Mouse (Mus musculus) lung, embryonic 15.5 days (tissue): ENCODE measurements around the gene Rap1b. TPM values are rescaled to one million over a fixed set of nuclear protein-coding genes. Genes with fewer than 3 reads are reported as not detected.

Experiments used
- ATAC-seq: fragments of 200-750 bp; cut with Nextera tagmentation; 2 replicates; pipeline ENCODE4 v1.8.0; 2017; ENCODE audit warnings: moderate number of reproducible peaks, borderline replicate concordance; ENCODE audit not compliant: low FRiP score, low TSS enrichment; ENCODE audit errors: extremely low read depth
- H3K27ac ChIP-seq: fragments of 300-500 bp; sonication (generic); 2 replicates; pipeline ENCODE4 v1.5.1; 2015; ENCODE audit warnings: moderate library complexity, mild to moderate bottlenecking, inconsistent platforms
- H3K27me3 ChIP-seq: fragments of 300-500 bp; sonication (generic); 2 replicates; pipeline ENCODE4 v1.6.1; 2015; ENCODE audit warnings: inconsistent platforms
- H3K36me3 ChIP-seq: fragments of 300-500 bp; sonication (generic); 2 replicates; pipeline ENCODE4 v1.6.1; 2015; ENCODE audit warnings: inconsistent platforms
- H3K4me1 ChIP-seq: fragments of 300-500 bp; sonication (generic); 2 replicates; pipeline ENCODE4 v1.6.1; 2015; ENCODE audit warnings: inconsistent platforms
- H3K4me2 ChIP-seq: fragments of 300-500 bp; sonication (generic); 2 replicates; pipeline ENCODE4 v1.6.1; 2015; ENCODE audit warnings: inconsistent platforms, mild to moderate bottlenecking, moderate library complexity
- H3K4me3 ChIP-seq: fragments of 300-500 bp; sonication (generic); 2 replicates; pipeline ENCODE4 v1.5.1; 2015; ENCODE audit warnings: mild to moderate bottlenecking, inconsistent platforms
- H3K9ac ChIP-seq: fragments of 300-500 bp; sonication (generic); 2 replicates; pipeline ENCODE4 v1.6.1; 2015; ENCODE audit warnings: inconsistent platforms
- H3K9me3 ChIP-seq: fragments of 300-500 bp; sonication (generic); 2 replicates; pipeline ENCODE4 v1.6.1; 2016; ENCODE audit warnings: inconsistent platforms
- WGBS: fragments of 180-500 bp; shearing (Covaris S2); methylation state at CpG from one replicate; pipeline ENCODE4 v1.1.7; 2015; 5-methylcytosine and 5-hydroxymethylcytosine counted together
- polyA plus RNA-seq: library from polyadenylated mRNA; unstranded; fragments of >200 nt; fragmentation: Nextera tagmentation; extraction: Ambion mirVana; gene quantifications from 2 replicates; pipeline ENCODE4 v1.2.1, GENCODE M21; 2015

The Rap1b gene
- polyA plus RNA-seq, 1 experiment from 2014 or later: 219 TPM

DNA sequence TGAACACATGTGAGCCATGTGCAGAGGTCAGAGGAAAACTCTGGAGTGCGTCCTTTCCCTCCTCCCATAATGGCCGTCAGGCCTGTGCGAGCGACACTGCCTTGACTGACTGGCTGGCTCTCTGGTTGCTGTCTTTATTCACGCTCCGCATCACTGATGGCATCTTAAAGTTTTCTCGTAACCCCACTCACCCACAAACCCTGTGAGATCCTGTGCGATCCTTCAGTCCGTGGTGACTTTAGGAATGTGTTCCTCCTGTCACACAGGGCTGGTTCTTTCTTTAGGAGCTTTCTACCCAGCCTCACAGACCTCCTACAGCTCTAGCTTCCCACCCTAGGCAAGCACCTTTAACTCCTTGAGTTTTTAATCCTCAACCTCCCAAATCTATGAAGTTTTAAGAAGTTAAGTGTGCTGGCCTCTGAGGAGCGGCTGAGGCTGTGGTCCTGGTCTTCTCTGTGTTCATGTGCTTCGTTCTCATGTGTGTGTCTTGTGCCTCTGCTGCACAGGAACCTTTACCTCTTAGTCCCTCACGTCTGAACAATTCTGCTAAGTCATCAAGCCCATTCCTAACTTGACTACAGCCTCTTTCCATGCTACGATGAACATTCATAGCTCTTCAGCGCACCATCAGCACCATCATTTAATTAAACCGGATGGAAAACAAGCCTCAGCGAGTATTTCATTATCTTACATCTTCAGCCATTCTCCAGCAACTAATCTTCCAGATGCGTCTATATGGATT lies 73.3 kb downstream of the Rap1b start:
- ATAC-seq: no peak
- Histone ChIP-seq H3K9me3 (no peaks in the 10 kb centered on the region), H3K4me1 (no peaks in the 10 kb centered on the region), H3K4me3 (no peak overlapping the region), H3K36me3 (peaks cover 85% of the 10 kb centered on the region), H3K27me3 (no peaks in the 10 kb centered on the region), H3K9ac (no peak overlapping the region), H3K4me2 (no peak overlapping the region), H3K27ac (no peak overlapping the region)
- WGBS: 92% methylated on average over 17 of the region's 17 CpGs

DNA sequence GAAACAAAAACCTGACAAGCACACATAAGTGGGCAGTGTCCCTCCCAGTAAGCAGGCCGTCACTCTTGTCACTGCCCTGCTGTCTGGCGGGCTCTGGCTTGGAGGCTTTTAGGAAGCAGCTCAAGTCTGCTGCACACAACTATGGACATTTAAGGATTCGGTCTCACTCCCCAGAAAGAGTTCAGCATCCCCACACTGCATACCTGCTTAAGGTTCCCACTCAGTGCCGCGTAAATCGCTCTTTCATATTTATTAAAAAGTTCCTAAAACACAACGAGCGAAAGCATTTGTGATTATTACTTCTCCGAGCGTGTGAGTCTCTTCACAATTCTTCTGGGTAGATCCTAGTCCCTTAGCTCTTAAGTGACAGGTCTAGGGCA lies 74.7 kb downstream of the Rap1b start:
- no peak for ATAC-seq

DNA sequence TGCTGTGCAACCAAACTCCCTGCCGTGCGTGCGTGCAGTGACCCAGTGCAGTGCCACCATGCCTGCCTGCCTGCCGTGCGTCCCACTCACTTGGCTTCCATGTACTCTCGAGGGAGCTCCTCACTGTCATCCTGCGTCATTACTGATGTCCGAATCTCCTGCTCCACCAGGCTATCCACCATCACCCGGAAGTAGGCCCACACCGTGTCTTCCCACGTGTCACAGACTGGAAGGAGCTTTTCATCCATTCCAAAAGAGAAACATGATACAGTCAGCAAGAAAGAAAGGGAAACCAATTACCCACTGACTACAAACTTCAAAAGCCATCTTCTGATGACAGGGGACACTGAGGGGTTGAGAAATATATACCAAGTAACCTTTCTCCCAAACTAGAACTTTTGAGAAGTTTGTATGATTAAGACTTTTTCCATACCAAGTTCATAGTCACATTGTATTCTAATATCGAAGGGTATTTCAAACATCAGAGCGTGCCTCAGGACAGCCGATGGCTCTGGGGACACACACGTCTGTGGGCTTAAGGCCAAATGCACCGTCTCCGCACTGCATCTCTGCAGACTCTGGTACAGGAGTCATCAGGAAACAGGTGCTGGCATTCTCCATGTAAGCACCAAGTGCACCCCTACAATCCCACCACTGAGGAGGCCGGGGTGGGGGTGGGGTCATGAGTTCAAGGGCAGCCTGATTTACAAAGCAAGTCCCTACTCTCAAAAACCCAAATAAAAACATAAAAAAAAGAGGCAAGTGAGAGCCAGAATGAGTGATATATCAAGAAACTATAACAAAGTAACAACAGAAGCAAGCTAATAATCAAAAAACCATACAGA lies 75.3 kb downstream of the Rap1b start:
- H3K27me3 ChIP-seq: no peaks in the 10 kb centered on the region
- H3K9me3 ChIP-seq: no peaks in the 10 kb centered on the region
- no peak overlapping the region for H3K4me2 ChIP-seq
- no peak overlapping the region for H3K27ac ChIP-seq
- 91% methylated on average over 18 of the region's 18 CpGs for WGBS
- H3K4me1 ChIP-seq: no peaks in the 10 kb centered on the region
- no peak overlapping the region for H3K4me3 ChIP-seq
- no peak for ATAC-seq
- no peak overlapping the region for H3K9ac ChIP-seq
- peaks cover 82% of the 10 kb centered on the region for H3K36me3 ChIP-seq

More for the DNA sequence above, 74.7 kb downstream of the Rap1b start:
- WGBS: 90% methylated on average over 10 of the region's 10 CpGs
- Histone ChIP-seq H3K4me3 (no peak overlapping the region), H3K27ac (no peak overlapping the region), H3K9ac (no peak overlapping the region), H3K36me3 (peaks cover 81% of the 10 kb centered on the region), H3K9me3 (no peaks in the 10 kb centered on the region), H3K27me3 (no peaks in the 10 kb centered on the region), H3K4me2 (no peak overlapping the region), H3K4me1 (no peaks in the 10 kb centered on the region)

DNA sequence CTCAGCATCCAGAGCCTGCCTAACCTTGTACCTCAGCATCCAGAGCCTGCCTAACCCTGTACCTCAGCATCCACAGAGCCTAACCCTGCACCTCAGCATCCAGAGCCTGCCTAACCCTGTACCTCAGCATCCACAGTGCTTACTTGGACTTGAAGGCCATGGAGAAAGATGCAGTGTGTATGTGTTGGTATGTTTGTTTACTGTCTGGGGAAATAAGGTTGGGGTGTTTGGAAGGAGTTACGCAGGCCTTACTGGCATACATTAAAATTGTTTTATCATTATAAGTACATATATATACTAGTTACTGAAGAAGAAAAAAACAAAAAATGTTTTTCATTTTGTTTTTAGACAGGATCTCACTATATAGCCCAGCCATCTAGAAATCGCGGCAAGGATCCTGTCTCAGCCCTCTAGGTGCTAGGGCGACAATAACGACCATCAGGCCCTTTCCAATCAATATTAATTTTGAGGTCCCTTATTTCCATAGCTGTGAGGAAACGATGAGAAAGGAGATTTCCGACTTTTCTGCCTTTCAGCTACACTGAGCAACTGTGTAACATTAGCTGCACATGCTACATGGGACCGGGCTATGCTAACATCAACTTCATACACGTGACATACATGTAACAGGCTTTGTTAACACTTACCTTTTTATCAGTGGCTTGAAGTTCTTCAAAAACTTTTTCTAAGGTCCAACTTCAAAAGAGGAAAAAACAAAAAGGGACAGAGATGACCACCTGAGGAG lies 76.1 kb downstream of the Rap1b start:
- no peak for ATAC-seq
- Histone ChIP-seq H3K9me3 (no peaks in the 10 kb centered on the region), H3K4me2 (no peak overlapping the region), H3K27ac (no peak overlapping the region), H3K36me3 (peaks cover 83% of the 10 kb centered on the region), H3K4me3 (no peak overlapping the region), H3K9ac (no peak overlapping the region), H3K27me3 (no peaks in the 10 kb centered on the region), H3K4me1 (no peaks in the 10 kb centered on the region)
- 92% methylated on average over 9 of the region's 9 CpGs for WGBS

DNA sequence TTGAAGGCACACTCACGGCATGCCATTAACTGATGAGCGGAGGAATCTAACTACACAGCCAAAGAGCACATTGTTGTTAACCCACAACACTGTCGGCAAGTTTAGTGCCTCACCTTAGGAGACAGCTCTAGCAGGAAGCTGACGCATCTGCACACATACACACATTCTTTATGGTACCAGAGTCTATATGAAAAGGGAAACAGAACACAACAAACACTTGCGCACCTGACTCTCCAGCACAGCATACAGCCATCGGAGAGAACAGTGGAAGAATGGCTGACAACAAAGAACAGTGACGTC lies 77.7 kb downstream of the Rap1b start:
- 87% methylated on average over 7 of the region's 7 CpGs for WGBS
- ATAC-seq: no peak
- H3K27me3 ChIP-seq: no peaks in the 10 kb centered on the region
- no peaks in the 10 kb centered on the region for H3K9me3 ChIP-seq
- H3K4me1 ChIP-seq: no peaks in the 10 kb centered on the region
- H3K9ac ChIP-seq: no peak overlapping the region
- no peak overlapping the region for H3K27ac ChIP-seq
- H3K4me2 ChIP-seq: no peak overlapping the region
- no peak overlapping the region for H3K4me3 ChIP-seq
- peaks cover 79% of the 10 kb centered on the region for H3K36me3 ChIP-seq

DNA sequence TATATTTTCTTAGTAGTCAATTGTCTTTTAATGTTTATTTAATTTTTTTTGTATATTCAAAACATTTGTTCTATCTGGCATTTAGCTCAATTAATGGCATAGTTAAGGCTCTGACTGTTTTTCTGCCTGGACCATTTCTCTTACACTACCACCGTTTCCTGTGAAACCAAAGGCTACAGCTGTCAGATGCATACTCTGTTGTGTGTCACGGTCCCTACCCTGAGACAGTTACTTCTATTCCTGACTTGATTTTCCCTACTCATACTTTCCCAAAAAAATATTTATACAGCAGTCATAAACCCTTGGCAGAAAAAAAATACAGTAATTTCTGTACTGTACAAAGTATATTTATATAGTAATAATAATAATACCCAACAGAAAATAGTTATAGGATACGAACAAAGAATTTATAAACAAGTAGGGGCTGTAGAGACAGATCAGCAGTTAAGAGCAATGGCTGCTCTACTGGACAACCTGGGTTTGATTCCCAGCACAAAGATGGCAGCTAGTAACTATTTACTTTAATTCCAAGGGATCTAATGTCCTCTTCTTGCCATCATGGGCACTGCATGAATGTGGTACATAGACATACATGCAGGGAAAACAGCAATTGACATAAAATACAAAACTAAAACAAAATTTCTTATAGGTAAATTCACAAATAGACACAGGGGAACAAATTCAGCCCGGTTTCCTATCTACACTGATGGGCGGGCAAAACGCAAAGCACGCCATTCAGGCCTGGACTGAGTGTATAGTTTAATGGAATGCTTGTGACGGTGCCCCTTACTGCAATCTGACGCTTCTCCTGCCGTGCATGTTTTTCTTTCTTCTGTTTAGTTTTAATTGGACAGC lies 78.3 kb downstream of the Rap1b start:
- ATAC-seq: no peak

DNA sequence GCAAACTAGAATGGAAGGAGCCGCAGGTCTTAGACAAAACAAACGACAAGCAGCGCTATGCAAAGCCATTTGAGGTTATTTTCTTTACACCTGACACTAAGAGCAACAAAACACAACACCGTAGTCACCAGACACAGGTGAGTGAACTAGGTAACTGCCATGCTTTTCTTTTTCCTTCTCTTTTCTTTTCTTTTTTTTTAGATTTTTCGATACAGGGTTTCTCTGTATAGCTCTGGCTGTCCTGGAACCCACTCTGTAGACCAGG lies 79.0 kb downstream of the Rap1b start:
- Histone ChIP-seq H3K27me3 (no peaks in the 10 kb centered on the region), H3K4me1 (no peaks in the 10 kb centered on the region), H3K4me2 (no peak overlapping the region), H3K9me3 (no peaks in the 10 kb centered on the region), H3K27ac (no peak overlapping the region), H3K36me3 (peaks cover 80% of the 10 kb centered on the region), H3K9ac (no peak overlapping the region), H3K4me3 (no peak overlapping the region)
- no peak for ATAC-seq
- WGBS: 92% methylated on average over 5 of the region's 5 CpGs

More for the DNA sequence above, 78.3 kb downstream of the Rap1b start:
- H3K27me3 ChIP-seq: no peaks in the 10 kb centered on the region
- H3K4me3 ChIP-seq: no peak overlapping the region
- H3K9me3 ChIP-seq: no peaks in the 10 kb centered on the region
- no peak overlapping the region for H3K4me2 ChIP-seq
- 83% methylated on average over 10 of the region's 10 CpGs for WGBS
- peaks cover 79% of the 10 kb centered on the region for H3K36me3 ChIP-seq
- no peak overlapping the region for H3K9ac ChIP-seq
- no peak overlapping the region for H3K27ac ChIP-seq
- no peaks in the 10 kb centered on the region for H3K4me1 ChIP-seq

DNA sequence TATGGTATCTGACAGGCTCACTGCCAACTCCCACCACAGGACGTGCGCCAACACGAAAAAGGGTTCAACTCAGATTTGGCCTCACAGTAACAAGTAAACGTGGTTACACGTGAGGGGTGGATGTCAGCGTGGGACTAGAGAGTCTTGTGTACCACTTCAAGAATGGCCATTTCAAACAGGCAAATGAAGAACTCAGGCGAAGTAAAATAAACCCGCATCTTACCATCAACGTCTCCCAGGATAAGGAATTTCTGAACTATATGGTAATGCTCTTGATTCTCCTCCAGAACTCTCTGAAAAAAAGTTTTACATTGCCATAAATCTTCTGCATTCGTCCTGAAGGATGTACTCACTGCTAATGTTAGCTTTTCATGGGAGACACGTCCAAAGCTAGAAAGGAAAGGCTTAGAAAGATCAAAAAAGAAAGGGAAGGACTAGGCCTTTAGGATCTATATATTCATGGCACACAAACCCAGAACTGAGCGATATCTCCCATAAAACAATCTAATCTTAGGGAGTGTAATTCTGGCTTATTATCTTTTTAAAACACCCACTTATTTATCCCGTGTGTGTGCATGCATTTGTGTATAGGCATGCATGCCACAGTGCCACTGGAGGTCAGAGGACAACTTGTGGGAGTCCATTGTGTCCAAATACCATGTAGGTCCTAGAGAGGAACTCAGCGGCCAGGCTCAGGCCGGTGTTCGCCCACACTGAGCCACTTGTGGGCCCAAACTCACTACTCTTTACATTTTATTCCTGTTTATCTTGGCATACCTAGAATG lies 79.5 kb downstream of the Rap1b start:
- no peak for ATAC-seq
- H3K4me3 ChIP-seq: no peak overlapping the region
- no peak overlapping the region for H3K4me2 ChIP-seq
- WGBS: 86% methylated on average over 16 of the region's 16 CpGs
- no peaks in the 10 kb centered on the region for H3K4me1 ChIP-seq
- H3K9ac ChIP-seq: no peak overlapping the region
- H3K27me3 ChIP-seq: no peaks in the 10 kb centered on the region
- no peaks in the 10 kb centered on the region for H3K9me3 ChIP-seq
- H3K36me3 ChIP-seq: peaks cover 80% of the 10 kb centered on the region
- no peak overlapping the region for H3K27ac ChIP-seq

DNA sequence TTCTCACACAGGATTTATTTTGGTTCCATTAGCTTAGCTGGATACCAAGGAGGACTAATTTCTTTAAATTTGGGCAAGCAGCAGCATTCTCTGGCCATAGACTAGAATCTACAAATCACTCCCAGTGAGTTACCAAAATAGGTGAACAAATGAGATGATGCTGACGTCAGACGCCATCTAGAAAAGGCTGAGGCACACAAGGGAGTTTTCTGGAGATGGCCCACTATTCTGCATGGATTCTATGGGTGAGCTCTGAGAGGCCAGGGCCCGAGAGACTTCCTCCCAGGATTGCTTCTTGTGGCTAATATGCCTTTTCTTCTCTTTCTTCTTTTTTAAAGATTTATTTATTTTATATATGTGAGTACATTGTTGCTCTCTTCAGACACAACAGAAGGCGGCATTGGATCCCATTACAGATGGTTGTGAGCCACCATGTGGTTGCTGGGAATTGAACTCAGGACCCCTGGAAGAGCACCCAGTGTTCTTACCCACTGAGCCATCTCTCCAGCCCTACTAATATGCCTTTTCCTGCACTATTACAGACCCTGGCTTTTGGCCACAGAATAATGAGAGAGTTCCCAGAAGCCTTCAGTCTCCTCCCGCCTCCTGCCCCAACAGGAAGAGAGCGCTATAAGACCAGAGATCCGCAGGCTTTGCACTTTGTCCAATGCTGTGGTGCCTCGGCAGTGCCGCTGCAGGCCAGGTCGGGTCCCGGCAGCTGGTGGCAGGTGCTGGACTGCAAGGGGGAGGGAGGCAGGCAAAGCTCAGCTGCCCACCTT lies 80.5 kb downstream of the Rap1b start:
- Histone ChIP-seq H3K9ac (no peak overlapping the region), H3K36me3 (peaks cover 80% of the 10 kb centered on the region), H3K4me3 (no peak overlapping the region), H3K27me3 (no peaks in the 10 kb centered on the region), H3K9me3 (no peaks in the 10 kb centered on the region), H3K4me1 (no peaks in the 10 kb centered on the region), H3K4me2 (no peak overlapping the region), H3K27ac (no peak overlapping the region)
- 92% methylated on average over 11 of the region's 11 CpGs for WGBS
- ATAC-seq: no peak

DNA sequence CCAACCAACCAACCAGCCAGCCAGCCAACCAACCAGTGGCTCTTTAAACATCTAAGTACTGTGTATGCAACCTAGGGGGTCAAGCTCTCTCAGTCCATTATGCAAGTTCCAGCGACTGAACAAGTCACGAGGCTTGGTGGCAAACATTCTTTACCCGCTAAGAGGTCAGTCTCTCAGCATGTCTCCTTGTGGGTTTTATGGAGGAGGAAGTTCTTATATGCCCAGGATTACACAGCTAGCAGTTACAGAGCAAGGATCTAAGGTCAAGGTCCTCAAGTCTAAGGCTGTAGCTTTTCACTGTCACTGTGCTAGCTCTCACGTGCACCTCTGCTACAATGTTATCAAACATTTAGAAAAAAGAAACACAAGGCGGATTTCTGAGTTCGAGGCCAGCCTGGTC lies 81.2 kb downstream of the Rap1b start:
- H3K4me3 ChIP-seq: no peak overlapping the region
- no peaks in the 10 kb centered on the region for H3K9me3 ChIP-seq
- H3K27me3 ChIP-seq: no peaks in the 10 kb centered on the region
- H3K27ac ChIP-seq: no peak overlapping the region
- ATAC-seq: no peak
- WGBS: 89% methylated on average over 6 of the region's 6 CpGs
- H3K4me1 ChIP-seq: no peaks in the 10 kb centered on the region
- no peak overlapping the region for H3K4me2 ChIP-seq
- H3K9ac ChIP-seq: no peak overlapping the region
- H3K36me3 ChIP-seq: peaks cover 79% of the 10 kb centered on the region
